Mouse (Mus musculus) embryonic facial prominence, embryonic 13.5 days (tissue): ENCODE measurements around the gene Tsen54. TPM values are rescaled to one million over a fixed set of nuclear protein-coding genes. Genes with fewer than 3 reads are reported as not detected.

Experiments
- microRNA-seq: library from miRNA; unstranded; fragments of <30 nt; microRNA quantifications from one replicate; pipeline ENCODE4, GENCODE M21; 2016
- polyA plus RNA-seq: library from polyadenylated mRNA; unstranded; fragments of >200 nt; fragmentation: Nextera tagmentation; extraction: Ambion mirVana; gene quantifications from 2 replicates; pipeline ENCODE4 v1.2.1, GENCODE M21; 2015

Gene Tsen54
- polyA plus RNA-seq, 1 experiment from 2014 or later, result 31.3 TPM

Small RNA genes lying within 50 kb of the gene (microRNA-seq; reads per million reads assigned to microRNA genes)
- 1.3 reads per million for gene Mir5621

Other genes with a start within 250 kb of the Tsen54 start
- gene Mrps7, start 210.8 kb upstream of the Tsen54 start, polyA plus RNA-seq, result 92.8 and 95.6 TPM in 2 replicates
- gene Gga3, start 210.7 kb upstream of the Tsen54 start, polyA plus RNA-seq, result 18.9 and 24.6 TPM in 2 replicates
- 20.2 and 20.6 TPM in 2 replicates for gene Mif4gd, start 201.8 kb upstream of the Tsen54 start, polyA plus RNA-seq
- 25.0 and 28.0 TPM in 2 replicates for gene Slc25a19, start 186.4 kb upstream of the Tsen54 start, polyA plus RNA-seq
- 77.7 and 108 TPM in 2 replicates for gene Grb2, start 106.1 kb upstream of the Tsen54 start, polyA plus RNA-seq
- gene Tmem94, start 49.3 kb upstream of the Tsen54 start, polyA plus RNA-seq, result 24.8 and 24.9 TPM in 2 replicates
- 16.1 and 17.3 TPM in 2 replicates for gene Caskin2, start 1.1 kb upstream of the Tsen54 start, polyA plus RNA-seq
- 8.1 and 9.5 TPM in 2 replicates for gene Llgl2, start 9.3 kb downstream of the Tsen54 start, polyA plus RNA-seq
- 0.67 and 1.0 TPM in 2 replicates for gene Myo15b, start 43.7 kb downstream of the Tsen54 start, polyA plus RNA-seq
- 3.3 and 3.4 TPM in 2 replicates for gene Smim5, start 85.2 kb downstream of the Tsen54 start, polyA plus RNA-seq
- gene Smim6, start 97.3 kb downstream of the Tsen54 start, polyA plus RNA-seq, result 1.1 and 1.2 TPM in 2 replicates
- gene Sap30bp, start 118.6 kb downstream of the Tsen54 start, polyA plus RNA-seq, result 47.0 and 53.9 TPM in 2 replicates
- 22.9 and 24.9 TPM in 2 replicates for gene Recql5, start 118.8 kb downstream of the Tsen54 start, polyA plus RNA-seq
- 11.2 and 11.6 TPM in 2 replicates for gene Itgb4, start 160.0 kb downstream of the Tsen54 start, polyA plus RNA-seq
- gene Galk1, start 198.0 kb downstream of the Tsen54 start, polyA plus RNA-seq, result 169 and 189 TPM in 2 replicates
- gene H3f3b, start 213.2 kb downstream of the Tsen54 start, polyA plus RNA-seq, result 2,264 and 2,363 TPM in 2 replicates
- gene Unk, start 215.6 kb downstream of the Tsen54 start, polyA plus RNA-seq, result 40.7 and 44.9 TPM in 2 replicates